Mouse (Mus musculus) liver, embryonic 14.5 days (tissue): ENCODE measurements around the gene Auts2. TPM values are rescaled to one million over a fixed set of nuclear protein-coding genes. Genes with fewer than 3 reads are reported as not detected.

ENCODE experiments used
- ATAC-seq: fragments of 200-750 bp; cut with Nextera tagmentation; 2 replicates; pipeline ENCODE4 v1.8.0; 2017; ENCODE audit warnings: moderate number of reproducible peaks, mild to moderate bottlenecking, moderate library complexity; ENCODE audit not compliant: insufficient read depth
- DNase-seq, 3 experiments: peaks; one replicate each; pipeline ENCODE4 v3.0.0-alpha.2; 2012 to 2013; ENCODE audit warnings: low read depth in 3 of 3, low spot score in 3 of 3
- H3K27ac ChIP-seq: fragments of 300-500 bp; sonication (generic); 2 replicates; pipeline ENCODE4 v1.5.1; 2014; ENCODE audit warnings: moderate library complexity, mild to moderate bottlenecking, control low read depth, inconsistent platforms
- H3K27me3 ChIP-seq: fragments of 300-500 bp; sonication (generic); 2 replicates; pipeline ENCODE4 v1.6.1; 2014; ENCODE audit warnings: mild to moderate bottlenecking, low read length, moderate library complexity; ENCODE audit not compliant: control insufficient read depth, insufficient read depth
- H3K36me3 ChIP-seq: fragments of 300-500 bp; sonication (generic); replicated peaks from 2 replicates; pipeline ENCODE4 v1.6.1; 2014; ENCODE audit warnings: low read depth; ENCODE audit not compliant: control insufficient read depth, insufficient read depth
- H3K4me1 ChIP-seq, 2 experiments: fragments of 200-500 bp in 1 of 2; fragments of 300-500 bp in 1 of 2; sonication (generic) in 1 of 2; replicated peaks; 2 replicates each; pipeline ENCODE4 v1.6.1; 2012 to 2014; ENCODE audit warnings: antibody characterized with exemption in 1 of 2, inconsistent platforms in 1 of 2, low read length in 1 of 2; ENCODE audit not compliant: control insufficient read depth in 2 of 2, insufficient read depth in 2 of 2
- H3K4me2 ChIP-seq: fragments of 300-500 bp; sonication (generic); 2 replicates; pipeline ENCODE4 v1.6.1; 2014; ENCODE audit warnings: low read depth, mild to moderate bottlenecking, control low read depth, moderate library complexity
- H3K4me3 ChIP-seq, 2 experiments: fragments of 200-500 bp in 1 of 2; fragments of 300-500 bp in 1 of 2; sonication (generic) in 1 of 2; 2 replicates each; pipeline ENCODE4 v1.5.1; 2012 to 2014; ENCODE audit warnings: low read depth in 2 of 2, low read length in 2 of 2, mild to moderate bottlenecking in 2 of 2, control low read depth in 1 of 2, inconsistent platforms in 1 of 2, moderate library complexity in 1 of 2; ENCODE audit not compliant: insufficient read depth in 1 of 2
- H3K9ac ChIP-seq: fragments of 300-500 bp; sonication (generic); replicated peaks from 2 replicates; pipeline ENCODE4 v1.6.1; 2014; ENCODE audit warnings: mild to moderate bottlenecking, control low read depth, moderate library complexity
- H3K9me3 ChIP-seq: fragments of 300-500 bp; sonication (generic); 2 replicates; pipeline ENCODE4 v1.6.1; 2016; ENCODE audit warnings: low read length, mixed read lengths; ENCODE audit not compliant: control insufficient read depth
- CTCF ChIP-seq: IDR thresholded peaks from 2 replicates; pipeline ENCODE4 v1.5.1; 2016; ENCODE audit warnings: antibody characterized with exemption, low read depth, control low read depth
- EP300 ChIP-seq: IDR thresholded peaks from 2 replicates; pipeline ENCODE4 v1.6.1; 2016; ENCODE audit warnings: antibody characterized with exemption, low read depth
- WGBS: fragments of 180-500 bp; shearing (Covaris S2); extraction: QIAGEN DNeasy Blood & Tissue Kit; methylation state at CpG from one replicate; pipeline ENCODE4 v1.1.7; 2014; ENCODE audit not compliant: insufficient replicate concordance; 5-methylcytosine and 5-hydroxymethylcytosine counted together
- polyA plus RNA-seq, 2 experiments: library from polyadenylated mRNA; depleted of rRNA in 1 of 2; stranded (reverse) in 1 of 2; unstranded in 1 of 2; fragments of >200 nt; fragmentation: Nextera tagmentation in 1 of 2; extraction: Ambion mirVana in 1 of 2; gene quantifications; 2 replicates each; pipeline versions ENCODE4 v1.2.1 to v1.2.3; 2012 to 2014

The Auts2 gene
- polyA plus RNA-seq, 2 experiments: 0.77 to 1.6 TPM

DNA sequence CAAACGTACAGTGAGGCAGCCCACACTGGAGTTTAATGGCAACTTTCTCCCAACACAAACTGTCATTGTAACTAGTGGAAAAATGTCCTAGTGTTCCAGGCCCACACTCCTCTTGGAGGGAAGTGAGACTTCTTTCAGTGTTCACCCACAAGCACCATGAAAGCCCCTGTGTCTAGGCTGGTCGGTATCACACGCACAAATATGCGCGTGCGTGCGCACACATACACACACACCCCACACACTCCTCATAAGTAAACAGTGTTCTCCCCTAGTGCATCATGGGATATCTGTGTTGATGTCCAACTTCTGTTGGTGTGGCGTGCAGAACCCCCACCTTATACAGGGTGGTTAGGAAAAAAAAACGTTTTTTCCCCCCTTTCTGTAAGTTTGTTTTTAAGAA lies 964.4 kb downstream of the Auts2 start:
- Histone ChIP-seq H3K9ac (no peak overlapping the region), H3K27ac (no peak overlapping the region), H3K4me2 (no peak overlapping the region), H3K36me3 (no peaks in the 10 kb centered on the region), H3K27me3 (no peaks in the 10 kb centered on the region), H3K4me1 (no peaks in the 10 kb centered on the region; a peak in 1 of 4 replicates), H3K4me3 (no peak overlapping the region), H3K9me3 (no peaks in the 10 kb centered on the region)
- WGBS: 75% methylated on average over 9 of the region's 9 CpGs
- TF ChIP-seq EP300 (no peak), CTCF (no peak)
- no peak for ATAC-seq
- no peak for DNase-seq

DNA sequence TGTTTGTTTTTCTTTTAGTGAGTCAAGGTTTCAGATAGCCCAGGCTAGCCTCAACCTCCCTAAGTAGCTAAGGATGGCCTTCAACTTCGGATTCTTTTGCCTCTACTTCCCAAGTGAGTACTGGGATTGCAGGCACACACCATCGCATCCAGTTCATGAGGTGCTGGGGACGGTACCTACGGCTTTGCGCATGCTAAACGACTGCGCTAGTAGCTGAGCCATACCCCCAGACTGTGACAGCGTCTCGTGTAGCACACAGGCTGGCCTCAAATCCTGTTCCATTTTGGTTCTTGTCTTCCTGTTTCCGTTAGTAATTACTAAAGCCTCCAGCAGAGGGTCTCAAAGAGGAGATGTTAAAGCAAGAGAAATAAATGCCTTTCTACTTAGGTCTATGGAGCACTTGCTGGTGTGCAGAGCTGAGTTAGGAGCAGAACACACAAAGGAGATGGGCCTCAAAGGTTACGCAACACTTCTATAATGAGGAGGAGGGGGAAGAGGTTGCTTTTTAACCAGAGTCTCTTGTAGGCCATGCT lies 967.3 kb downstream of the Auts2 start:
- H3K36me3 ChIP-seq: no peaks in the 10 kb centered on the region
- no peak overlapping the region for H3K4me3 ChIP-seq
- no peak overlapping the region for H3K27ac ChIP-seq
- 57% methylated on average over 11 of the region's 11 CpGs for WGBS
- no peak for ATAC-seq
- DNase-seq: no peak
- no peak for TF ChIP-seq CTCF
- TF ChIP-seq EP300: no peak
- H3K27me3 ChIP-seq: no peaks in the 10 kb centered on the region
- no peak overlapping the region for H3K9ac ChIP-seq
- H3K4me2 ChIP-seq: no peak overlapping the region
- H3K9me3 ChIP-seq: no peaks in the 10 kb centered on the region
- H3K4me1 ChIP-seq: peaks cover 0 to 2% of the 10 kb centered on the region in 2 experiments; a peak in 1 of 4 replicates

DNA sequence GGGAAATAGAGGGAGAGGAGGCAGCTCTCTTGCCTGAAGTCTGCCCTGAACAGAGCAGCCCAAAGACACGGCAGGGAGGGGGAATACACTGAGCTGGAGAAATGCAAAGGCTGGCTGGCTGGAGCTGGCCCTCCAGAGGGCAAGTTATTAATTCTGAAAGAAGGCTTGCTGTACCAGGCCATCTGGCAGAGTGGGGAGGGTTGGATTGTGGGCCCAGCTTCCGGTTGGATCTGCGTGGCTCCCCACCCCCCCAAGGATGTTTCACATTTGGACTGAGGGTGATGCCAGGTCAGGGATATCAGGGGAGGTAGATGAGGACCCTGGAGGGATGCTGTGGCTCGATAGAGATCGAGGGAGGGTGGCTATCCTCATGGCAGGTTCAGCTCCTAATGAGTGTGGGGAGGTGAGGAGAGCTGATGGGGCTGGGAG lies 968.0 kb downstream of the Auts2 start:
- no peaks in the 10 kb centered on the region for H3K36me3 ChIP-seq
- H3K4me2 ChIP-seq: no peak overlapping the region
- H3K9me3 ChIP-seq: no peaks in the 10 kb centered on the region
- DNase-seq (no peak), ATAC-seq (no peak)
- H3K4me1 ChIP-seq: peaks cover 0 to 2% of the 10 kb centered on the region in 2 experiments; a peak in 1 of 4 replicates
- H3K4me3 ChIP-seq: no peak overlapping the region
- TF ChIP-seq EP300: no peak
- H3K27ac ChIP-seq: no peak overlapping the region
- H3K27me3 ChIP-seq: no peaks in the 10 kb centered on the region
- WGBS: 45% methylated on average over 5 of the region's 5 CpGs
- no peak overlapping the region for H3K9ac ChIP-seq

DNA sequence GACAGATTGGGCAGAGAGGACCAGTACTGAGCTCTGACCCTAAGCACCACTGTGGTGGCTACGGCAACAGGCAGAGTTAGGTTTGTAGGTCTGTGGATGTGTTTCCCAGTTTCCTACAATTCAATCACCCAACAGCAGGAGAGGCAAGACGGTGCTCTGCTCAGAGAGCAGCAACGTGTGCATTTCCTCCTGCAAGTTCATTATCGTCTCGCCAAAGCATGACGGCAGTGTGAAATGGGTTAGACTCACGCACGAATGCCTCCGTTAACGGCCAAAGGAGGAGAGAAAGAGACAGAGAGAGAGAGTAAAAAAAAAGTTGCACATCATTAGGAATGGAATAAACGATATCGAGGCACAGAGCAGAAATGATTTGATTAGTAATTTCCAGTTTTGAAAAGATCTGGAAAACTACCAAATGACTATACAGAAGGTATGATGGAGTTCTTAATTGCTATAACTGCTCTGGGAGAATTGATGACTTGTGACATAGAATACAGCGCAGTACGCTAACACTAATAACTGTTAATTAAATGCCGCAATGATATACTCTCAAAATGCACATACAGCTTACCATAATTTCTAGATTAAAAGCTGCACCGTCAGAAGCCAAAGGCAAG lies 968.6 kb downstream of the Auts2 start:
- Histone ChIP-seq H3K4me1 (peaks cover 0 to 2% of the 10 kb centered on the region in 2 experiments; a peak in 1 of 4 replicates), H3K27me3 (no peaks in the 10 kb centered on the region), H3K4me2 (no peak overlapping the region), H3K4me3 (no peak overlapping the region), H3K9me3 (no peaks in the 10 kb centered on the region), H3K27ac (no peak overlapping the region), H3K9ac (no peak overlapping the region), H3K36me3 (no peaks in the 10 kb centered on the region)
- 68% methylated on average over 16 of the region's 16 CpGs for WGBS
- DNase-seq (no peak), ATAC-seq (no peak)
- no peak for TF ChIP-seq CTCF
- no peak for TF ChIP-seq EP300

DNA sequence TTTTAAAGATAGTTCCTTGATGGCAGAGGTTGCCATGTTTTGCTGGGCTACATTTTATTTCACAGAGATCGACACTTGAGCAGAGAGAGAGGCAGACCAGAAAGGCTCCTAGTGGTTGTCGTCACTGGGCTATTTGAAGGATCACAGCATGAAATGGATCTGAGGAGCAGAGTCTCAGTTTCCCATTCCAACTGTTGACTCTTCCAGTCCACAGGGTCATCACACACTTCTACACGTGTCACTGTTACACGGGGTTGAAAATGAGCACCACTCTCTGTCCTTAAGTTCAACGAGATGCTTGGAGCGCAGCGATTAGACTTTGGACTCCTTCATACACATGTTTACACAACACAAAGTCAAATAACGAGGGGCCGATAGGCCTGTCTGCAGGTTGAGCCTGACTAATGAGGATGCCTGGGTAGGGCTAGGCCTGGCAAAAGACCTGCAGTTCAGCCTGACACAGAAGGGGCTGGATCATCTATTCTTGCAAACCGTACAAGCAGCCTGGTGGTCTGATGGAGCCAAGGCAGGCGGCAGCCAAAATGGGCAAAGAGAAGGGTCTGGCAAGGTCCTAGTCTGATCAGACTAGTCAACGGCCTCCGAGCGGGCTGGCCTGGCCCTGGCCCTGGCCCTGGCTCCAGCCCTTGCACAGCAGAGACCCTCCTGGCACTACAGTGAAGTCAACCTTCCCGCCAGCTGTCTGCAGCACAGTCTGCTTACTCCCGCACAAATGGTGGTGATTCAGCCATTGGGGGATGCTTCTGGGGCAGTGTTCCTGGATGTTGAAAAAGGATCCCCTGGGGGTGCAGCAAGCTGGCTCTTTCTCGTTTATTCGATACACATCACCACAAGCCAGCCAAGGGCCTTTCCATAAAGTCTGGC lies 969.6 kb downstream of the Auts2 start:
- no peaks in the 10 kb centered on the region for H3K9me3 ChIP-seq
- WGBS: 64% methylated on average over 18 of the region's 18 CpGs
- no peak overlapping the region for H3K27ac ChIP-seq
- no peak overlapping the region for H3K4me3 ChIP-seq
- ATAC-seq: 0 out of 2 replicates have a peak, but pooled peaks have one; percentile 26
- peaks cover 0 to 2% of the 10 kb centered on the region in 2 experiments; a peak in 1 of 4 replicates for H3K4me1 ChIP-seq
- no peak for TF ChIP-seq CTCF
- TF ChIP-seq EP300: no peak
- H3K27me3 ChIP-seq: no peaks in the 10 kb centered on the region
- no peaks in the 10 kb centered on the region for H3K36me3 ChIP-seq
- no peak for DNase-seq
- H3K9ac ChIP-seq: no peak overlapping the region
- H3K4me2 ChIP-seq: no peak overlapping the region
